Mouse (Mus musculus) bone marrow macrophage, adult 2 months (primary cell): ENCODE measurements around the gene E2f4.

ENCODE experiments used
- CTCF ChIP-seq: IDR thresholded peaks from 2 replicates; pipeline ENCODE4 v1.5.1; 2012; ENCODE audit warnings: low read depth, mild to moderate bottlenecking, low read length, moderate library complexity
- POLR2A ChIP-seq: IDR thresholded peaks from 2 replicates; pipeline ENCODE4 v1.6.1; 2012; ENCODE audit warnings: mild to moderate bottlenecking, low read depth, low read length, borderline replicate concordance

- TF ChIP-seq POLR2A (no peak), CTCF (no peak)
Observed at GRCm38 (mm10) chr8:105341399-105341798, 43.9 kb downstream of the E2f4 start.
